Mouse (Mus musculus): ENCODE results near the gene Mlip.

Gene Mlip

DNA sequence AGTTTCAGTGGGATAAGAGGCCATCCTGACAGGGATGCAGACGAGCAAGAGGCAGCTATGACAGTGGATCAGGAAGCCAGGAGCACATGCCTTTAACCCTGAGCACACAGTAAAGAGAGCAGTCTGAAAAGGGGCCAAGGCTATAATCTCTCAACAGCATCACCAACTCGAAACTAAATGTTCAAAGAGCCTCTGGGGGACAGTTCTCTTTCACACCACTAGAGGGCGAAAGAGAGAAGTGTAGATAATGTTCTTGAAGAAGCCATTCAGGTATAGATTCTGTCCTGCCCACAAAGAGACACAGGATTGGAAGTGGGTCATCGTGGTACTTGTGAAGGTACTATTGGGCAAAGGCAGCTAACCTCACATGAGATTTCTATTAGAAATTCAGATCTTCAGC is 1.2 kb upstream of the Mlip start:
- no peak for DNase-seq (ENCODE audit: extremely low spot score, low read depth, low spot score)

DNA sequence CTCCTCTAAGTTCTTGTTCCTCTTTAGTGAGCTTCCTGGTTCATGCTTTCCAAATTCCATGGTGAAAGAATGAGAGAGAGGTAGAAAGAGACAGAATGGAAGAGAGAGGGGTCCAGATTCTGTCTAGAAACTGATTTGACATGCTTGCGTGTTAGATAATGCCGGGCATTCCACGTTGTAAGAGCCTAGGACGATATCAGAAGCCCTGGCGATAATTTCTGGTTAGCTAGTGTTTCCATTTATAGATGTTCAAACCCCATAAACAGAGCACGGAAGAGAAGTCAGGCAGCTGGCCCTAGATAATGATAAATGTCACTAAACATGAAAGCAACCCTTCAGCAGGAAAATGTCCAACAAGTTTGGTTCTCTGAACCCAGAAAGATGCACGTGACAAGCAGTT is 5.1 kb downstream of the Mlip start:
- DNase-seq (ENCODE audit: extremely low spot score, low read depth, low spot score) = no peak

DNA sequence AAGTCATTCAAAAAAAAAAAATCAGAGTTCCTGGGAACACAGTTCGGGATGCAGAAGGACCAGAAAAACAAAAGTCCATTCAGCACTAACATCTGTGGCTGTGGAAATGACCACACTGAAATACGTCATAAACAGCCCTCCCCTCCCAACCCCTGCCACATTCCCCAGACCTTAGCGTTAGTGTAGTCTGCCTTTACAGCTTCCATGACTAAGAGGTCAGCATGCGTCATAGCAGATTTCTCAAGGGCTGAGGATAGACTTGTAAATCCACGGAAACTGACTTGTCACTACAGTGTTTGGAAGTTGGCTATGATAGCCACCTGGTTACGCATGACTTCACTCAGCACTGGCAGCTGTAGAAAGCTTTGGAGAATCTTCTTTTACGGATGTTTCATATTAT is 8.5 kb downstream of the Mlip start:
- DNase-seq (ENCODE audit: extremely low spot score, low read depth, low spot score) = no peak

DNA sequence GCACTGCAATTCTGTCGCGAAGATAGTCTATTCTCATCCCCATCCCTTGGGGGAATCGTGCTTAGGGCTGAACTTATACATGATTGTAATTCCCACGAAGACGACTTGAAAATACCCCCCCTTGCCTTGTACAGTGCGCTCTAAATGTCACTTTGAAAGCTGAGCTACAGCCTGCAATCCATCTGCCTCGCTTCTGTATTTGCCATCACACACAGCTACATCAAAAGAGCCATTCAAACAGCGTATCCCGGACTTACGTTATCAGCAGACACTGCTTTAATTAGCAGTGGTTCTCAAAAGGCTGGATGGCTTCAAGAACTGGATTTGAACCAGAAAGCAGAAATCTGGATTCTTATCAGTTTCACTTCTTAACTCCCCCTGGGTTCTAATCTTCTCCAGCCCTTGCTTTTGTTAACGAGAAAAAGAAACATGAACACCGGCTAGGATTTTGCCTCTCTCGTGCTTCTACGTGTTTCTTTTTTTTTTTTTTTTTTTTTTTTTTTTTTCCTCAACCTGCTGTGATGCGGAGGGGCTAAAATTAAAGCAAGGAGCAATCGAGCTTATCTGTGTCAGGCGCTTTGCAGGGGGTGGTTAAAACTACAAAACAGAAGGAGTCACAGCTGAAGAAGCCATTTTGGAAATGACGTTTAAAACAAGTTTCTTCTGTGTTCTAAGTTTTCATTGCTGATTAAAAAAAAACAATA is 12.5 kb downstream of the Mlip start:
- no peak for DNase-seq (ENCODE audit: extremely low spot score, low read depth, low spot score)

DNA sequence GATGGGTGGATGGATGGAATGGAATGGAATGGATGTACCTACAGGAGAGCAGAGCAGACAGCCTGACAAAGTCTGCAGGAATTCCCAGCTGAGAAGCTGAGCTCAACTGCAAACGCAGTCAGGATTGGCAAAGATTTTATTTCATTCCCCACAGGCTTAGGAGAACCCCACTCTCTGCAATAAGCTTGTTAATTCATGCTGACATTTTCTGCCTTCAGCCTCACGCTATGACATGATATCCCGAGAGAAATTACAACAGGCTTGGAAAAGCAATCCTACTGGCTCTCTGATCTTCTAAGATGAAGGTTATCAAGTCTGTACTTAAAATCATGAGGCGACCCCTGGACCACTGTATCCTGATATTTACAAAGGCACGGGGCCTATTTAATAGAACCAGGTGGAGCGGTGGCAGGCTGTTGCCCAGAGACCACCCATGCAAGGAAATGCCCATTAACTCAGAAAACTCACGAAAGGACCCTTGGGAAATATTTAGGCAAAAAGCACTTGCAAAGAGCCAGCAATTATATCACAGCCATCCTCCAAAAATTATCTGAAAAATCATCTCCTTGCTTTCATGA is 13.1 kb downstream of the Mlip start:
- DNase-seq (ENCODE audit: extremely low spot score, low read depth, low spot score) = no peak

DNA sequence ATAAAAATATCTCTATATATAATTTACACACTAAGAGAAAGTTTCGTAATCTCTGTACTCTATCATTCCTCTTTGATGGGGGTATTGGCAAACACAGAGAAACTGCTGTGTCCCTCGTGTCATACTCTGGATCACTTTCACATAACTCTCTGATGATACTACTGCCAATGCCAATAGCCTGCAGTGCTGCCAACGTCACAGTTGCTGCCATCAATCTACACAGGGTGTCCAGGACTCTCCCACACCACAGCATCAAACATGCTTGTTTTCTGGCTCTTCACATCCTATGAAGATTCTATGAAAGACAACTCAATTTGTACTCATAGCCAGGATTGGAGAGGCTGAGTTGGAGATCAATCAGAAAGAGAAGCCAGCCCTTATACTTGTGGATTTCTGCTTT is 17.4 kb downstream of the Mlip start:
- DNase-seq (ENCODE audit: extremely low spot score, low read depth, low spot score) = no peak

DNA sequence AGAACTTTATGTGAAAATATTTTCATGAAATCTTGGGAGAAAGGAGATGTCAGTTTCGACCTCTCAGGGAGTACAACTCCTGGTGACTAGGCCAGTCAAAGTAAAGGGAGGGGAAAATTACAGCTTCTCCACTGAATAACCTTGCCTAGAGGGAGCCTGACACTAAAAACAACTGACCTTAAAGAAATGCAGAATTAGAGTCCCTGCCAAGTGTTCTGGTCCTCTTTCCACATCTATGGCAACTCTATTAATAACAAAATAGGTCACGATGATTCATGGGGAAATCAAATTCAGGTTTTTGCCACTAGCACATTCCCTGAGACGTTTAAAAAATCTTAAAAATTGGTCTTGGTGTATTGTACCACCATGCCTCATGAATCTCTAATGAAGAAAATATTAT is 34.4 kb downstream of the Mlip start:
- DNase-seq (ENCODE audit: extremely low spot score, low read depth, low spot score) = no peak

DNA sequence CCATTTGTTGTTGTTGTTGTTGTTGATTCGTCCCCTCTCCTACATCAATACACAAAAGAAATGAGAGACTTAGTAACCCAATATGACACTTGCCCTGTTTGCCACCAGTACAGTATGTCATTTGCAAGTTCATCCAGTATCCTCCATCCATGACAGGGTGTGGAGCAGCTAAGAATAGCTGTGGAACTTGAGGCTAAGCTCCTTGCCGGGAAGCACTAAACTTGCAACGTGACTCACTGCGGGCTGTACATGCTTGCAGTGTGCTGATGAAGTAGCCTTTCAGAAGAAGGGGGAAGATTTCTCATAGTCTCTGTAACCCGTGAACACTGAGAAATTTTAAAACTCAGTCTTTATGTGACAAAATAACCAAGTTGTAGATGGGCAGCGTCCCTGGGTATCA is 42.2 kb downstream of the Mlip start:
- DNase-seq (ENCODE audit: extremely low spot score, low read depth, low spot score) = no peak

DNA sequence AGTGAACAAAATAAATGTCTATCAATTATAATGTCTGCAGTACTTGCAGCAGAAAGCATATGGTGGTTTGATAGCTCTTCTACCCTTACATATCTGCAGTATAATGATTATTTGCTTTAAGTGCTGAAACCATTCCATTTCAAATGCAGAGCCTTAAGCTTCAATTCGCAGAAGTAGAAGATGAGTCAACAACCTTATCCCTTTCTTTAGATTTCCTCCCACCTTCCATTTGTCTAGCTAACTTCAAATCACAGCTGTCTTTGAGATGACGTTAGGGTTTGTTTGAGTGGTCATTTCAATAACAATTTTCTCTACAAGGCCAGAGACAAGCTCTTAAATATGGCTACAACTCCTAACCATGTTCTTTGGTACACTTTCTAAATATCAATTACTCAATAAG is 47.4 kb downstream of the Mlip start:
- no peak for DNase-seq (ENCODE audit: extremely low spot score, low read depth, low spot score)

DNA sequence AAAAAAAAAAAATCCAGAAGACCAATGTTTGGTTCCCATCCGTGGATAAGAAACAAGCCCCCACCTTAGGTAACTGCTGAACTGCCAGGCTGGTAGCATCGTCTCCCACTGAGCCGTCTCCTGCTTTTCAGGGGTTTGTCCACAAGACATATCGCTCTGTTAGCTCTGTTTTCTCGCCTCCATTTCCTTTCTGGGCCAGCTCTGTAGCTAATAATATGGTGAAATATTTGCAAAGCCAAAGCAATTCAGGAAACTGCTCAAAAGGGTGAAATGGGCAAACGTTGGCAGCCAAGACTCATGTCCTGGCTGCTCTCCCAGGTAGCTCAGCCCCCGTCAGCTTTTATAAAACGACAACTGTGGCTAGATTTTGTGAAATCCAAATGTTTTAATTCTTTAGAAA is 50.4 kb downstream of the Mlip start:
- DNase-seq (ENCODE audit: extremely low spot score, low read depth, low spot score) = no peak

DNA sequence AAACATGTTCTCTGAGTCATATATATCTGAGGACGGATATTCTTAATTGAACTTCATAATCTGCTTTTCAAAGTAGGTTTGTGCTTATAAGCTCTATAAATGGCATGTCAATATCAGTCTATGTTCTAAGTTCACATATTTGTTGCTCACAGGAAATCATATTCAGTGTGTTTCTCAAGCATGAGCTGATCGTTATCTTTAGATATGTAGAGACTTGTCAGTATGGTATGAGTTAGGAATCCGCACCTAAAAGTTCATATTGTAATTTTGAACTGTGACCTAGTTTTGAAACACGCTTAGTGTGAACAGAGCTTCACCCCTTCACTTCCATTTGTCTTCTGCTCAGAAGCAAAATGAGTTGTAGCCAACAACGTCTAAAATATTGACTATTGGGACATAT is 64.8 kb downstream of the Mlip start:
- no peak for DNase-seq (ENCODE audit: extremely low spot score, low read depth, low spot score)

DNA sequence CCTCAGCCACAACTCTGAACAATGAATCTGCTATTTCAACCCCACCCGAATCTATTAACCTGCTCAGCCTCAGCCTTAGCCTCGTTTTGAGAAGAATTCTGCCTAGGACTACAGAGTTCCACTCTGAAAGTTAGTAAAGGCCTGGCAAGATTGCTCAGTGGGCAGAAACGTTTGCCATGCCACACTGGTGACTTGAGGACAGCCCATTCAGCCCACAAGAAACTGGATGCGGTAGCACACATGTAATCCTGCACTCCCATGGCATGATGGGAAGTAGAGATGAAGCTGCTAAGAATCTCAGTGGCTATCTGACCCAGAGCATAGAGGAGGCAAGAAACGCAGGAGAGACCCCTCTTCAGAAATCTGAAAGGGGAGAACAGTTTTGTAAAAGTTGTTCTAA is 73.4 kb downstream of the Mlip start:
- DNase-seq (ENCODE audit: extremely low spot score, low read depth, low spot score) = no peak

DNA sequence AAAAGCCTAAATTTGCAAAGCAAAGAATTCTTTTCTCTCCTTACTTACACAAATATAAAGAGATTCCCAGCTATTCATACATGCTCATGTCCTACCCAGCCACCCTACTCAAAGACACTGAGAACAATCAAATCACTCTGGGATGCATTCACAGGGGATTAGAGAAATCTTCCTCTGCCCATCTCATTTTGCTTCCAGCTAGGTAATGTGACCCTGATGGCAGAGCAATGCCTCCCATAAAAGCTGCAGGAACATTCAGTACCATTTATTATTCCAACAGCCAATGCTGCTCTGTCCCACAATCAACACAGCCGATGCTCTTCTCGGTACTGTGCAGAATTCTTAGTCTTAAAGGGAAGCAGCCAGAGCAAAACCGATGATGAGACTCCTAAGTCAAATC is 74.7 kb downstream of the Mlip start:
- no peak for DNase-seq (ENCODE audit: extremely low spot score, low read depth, low spot score)

DNA sequence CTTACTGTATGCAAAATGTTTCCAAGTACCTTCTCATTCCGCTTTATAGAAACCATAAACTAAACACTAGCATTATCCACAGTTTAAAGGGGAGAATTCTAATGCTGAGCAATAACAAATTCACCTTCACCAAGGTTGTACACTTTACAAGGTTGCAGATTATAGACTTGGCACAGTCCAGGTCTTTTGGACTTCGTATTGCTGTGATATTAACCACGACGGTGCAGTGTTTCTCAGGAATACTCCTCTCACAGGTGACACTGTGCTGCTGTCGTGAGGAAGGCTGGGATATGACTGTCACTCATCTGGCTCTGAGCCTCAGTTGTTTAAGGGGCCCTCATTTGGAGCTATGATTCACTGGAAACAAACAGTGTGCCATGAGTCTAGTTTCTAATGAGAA is 75.5 kb downstream of the Mlip start:
- no peak for DNase-seq (ENCODE audit: extremely low spot score, low read depth, low spot score)

DNA sequence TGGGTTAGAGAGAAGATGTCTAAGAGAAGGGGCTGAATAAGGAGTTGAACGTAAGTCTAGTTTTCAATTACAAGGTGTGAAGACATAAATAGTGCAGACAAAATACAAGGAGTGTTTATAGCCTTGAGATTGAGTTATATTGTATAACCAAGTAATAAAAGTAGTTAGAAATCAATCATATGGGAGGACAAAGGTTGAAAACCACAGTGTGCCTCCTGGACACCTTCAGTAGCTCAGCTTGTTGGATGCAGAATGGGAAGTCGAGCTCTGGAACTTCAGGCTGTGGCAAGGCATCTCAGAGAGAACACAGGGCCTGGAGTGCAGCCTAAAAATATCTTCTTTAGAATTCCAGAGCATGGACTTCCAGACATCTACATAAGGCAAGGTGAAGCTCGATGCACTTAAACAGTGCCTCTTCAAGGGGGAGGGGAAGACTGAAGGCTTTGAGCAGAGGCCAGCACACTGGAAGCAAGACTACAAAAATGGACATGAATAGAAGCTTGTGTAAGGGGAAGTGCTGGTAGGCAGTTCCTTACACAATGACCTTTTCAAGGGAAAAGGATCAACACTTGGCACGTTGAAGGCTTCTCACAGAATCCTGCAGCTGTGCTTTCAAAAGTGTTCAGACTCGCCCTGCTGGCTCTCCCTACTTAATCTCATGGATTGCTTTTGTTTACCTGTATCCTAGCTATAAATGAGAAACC is 76.2 kb downstream of the Mlip start:
- DNase-seq (ENCODE audit: extremely low spot score, low read depth, low spot score) = no peak

DNA sequence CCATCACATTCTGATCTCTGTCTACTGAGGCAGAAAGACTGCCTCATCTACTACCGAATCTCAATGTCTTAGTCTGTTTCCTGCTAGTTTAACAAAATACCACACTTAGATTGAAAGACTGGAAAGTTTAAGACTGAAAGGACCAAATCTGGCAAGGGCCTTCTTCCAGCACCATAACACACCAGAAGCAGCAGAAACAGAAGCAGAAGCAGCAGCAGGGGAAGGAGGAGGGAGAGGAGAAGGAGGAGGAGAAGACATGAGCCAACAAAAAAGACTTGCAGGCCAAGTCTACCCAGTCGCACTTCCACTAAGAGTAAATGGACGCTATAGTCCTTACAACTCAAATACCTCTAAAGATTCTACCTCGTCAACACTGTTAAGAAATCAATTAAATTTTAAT is 80.0 kb downstream of the Mlip start:
- no peak for DNase-seq (ENCODE audit: extremely low spot score, low read depth, low spot score)

DNA sequence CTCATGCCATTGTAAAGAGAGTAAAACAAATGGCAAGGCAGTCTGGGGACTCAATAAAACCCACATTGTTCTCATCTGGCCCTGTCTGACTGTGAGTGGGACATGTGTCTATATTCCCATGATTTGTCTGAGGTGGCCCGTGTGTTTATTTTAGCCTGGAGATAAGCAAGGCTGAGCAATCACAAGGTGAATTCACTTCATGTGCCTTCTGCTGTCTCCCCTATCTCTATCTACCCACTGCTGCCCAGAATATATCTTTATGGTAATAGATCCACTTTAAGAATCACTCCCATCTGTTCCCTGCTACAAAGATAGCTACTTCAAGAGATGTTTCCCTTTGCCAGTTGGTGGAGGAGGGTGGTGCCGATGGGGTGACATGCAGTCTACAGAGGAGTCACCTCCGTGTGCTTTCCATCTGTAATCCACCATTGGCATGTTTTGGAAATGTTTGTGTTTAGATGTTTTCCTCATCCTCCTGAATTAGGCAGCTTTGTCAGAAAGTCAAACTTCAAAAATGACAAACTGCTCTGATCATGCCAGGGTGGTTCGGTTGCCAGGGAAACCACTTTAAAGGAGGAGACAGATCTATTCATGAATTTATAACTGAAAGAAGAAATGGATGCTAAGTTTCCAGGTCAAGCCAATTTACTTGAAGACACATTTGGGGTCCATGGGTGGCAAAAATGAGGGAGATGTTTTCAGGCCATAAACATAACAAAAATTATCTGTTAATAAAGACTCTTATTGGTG is 87.3 kb downstream of the Mlip start:
- no peak for DNase-seq (ENCODE audit: extremely low spot score, low read depth, low spot score)

DNA sequence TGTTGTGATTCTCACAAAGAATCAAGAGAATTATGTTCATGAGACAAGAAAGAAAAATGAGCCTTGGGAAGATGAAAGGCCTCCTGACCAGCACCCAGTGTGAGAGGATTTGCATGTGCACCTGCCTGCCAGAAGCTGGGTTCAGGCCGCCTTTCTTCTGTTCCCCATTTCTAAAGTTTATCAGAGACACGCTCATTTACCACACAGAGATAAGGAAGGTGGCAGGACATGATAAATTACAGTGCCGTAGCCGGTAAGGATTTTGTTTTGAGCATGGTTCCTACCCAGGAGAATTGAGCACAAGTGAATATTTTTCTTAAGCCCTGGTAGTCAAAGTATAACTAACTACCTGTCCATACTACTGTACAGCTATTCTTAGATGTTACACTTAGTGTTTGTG is 93.7 kb downstream of the Mlip start:
- DNase-seq (ENCODE audit: extremely low spot score, low read depth, low spot score) = no peak

DNA sequence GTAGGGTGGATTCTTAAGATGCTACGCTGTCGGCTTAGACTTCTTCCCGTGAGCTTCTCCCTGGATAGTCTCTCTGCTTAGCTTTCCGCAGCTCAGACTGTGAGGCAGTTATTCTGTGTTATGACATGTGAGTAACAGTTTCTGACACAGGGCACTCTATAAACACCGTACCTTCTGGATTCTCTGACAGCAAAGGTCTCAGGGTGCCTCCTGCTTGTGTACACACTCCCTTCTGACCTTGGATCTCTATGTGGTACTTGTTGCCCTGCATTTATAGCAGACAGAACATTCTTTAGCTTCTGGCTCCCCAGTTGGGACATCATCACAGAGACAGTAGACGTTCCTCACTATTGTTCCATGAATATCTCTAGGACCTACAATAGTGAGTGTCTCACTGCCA is 94.5 kb downstream of the Mlip start:
- no peak for DNase-seq (ENCODE audit: extremely low spot score, low read depth, low spot score)

DNA sequence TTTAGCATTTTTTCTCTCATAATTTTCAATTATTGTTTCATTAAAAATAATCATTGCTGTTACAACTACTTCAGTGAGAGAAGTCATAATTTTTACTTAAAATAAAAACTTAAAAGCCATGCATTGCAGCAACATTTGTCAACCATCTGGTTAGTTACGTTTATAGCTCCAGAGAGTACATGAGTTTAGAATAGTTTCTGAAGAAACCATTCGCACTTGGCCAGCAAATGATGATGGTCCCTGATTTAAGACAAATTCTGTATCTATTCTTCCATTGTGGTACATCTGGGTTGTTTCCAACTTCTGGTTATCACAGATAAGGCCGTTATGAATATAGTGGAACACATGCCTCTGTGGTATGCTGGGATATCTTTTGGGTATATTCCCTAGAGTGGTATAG is 98.3 kb downstream of the Mlip start:
- no peak for DNase-seq (ENCODE audit: extremely low spot score, low read depth, low spot score)

DNA sequence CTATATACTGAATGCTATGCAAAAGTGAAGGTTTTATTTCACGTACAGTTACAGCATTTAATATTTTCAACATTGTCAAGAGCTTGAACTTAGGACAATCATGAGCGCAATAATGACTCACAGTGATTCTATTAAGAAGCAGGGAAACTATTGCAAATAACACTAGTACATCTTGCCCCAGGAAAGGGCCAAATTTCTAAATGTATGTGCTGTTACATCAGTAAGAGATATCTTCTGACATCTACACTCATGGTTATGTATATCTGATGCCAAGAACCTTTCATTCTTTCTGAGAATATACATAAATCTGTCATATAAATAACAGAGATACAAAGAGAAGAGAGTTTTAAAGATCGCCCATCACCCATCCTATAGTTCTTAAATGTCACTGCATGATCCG is 100.0 kb downstream of the Mlip start:
- DNase-seq (ENCODE audit: extremely low spot score, low read depth, low spot score) = no peak

DNA sequence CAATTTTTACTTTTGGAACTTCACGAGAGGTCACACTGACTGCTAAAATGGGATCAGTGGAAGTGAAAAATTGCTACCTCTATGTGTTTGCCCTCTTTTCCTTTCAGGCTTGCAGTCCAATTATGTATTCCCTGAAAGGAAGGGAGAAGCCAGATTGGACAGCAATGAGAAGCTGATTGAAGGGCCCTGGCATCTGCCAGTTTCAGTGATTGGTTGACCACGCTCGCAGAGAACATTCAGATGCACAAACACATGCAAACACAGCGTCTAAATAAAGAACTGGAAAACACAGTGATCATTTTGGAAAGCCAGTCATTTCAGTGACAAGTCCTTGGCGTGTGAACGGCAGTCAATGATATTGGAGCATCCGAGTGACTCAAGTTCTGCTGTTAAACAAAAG is 100.6 kb downstream of the Mlip start:
- DNase-seq (ENCODE audit: extremely low spot score, low read depth, low spot score) = no peak
